Mouse (Mus musculus): ENCODE results near the gene Ythdc1.
"Not testable (repeated sequence)": the region's sequence is repeated elsewhere in the genome, so short reads cannot be mapped to it uniquely, and the experiment has no call there.

GRCm38 (mm10) chr5:86841261-86841660 is 37.2 kb downstream of the Ythdc1 start:
- not testable (repeated sequence) for TF ChIP-seq MYOD1 (IDR thresholded peaks at IDR 0.05; ENCODE audit: control insufficient read depth, insufficient read length, low read depth); CTCF (IDR thresholded peaks at IDR 0.05; ENCODE audit: control insufficient read depth, insufficient read depth, insufficient read length); MYOG (IDR thresholded peaks at IDR 0.05; ENCODE audit: control insufficient read depth, extremely low read depth, insufficient read length); MAX (IDR thresholded peaks at IDR 0.05); CEBPB (IDR thresholded peaks at IDR 0.05; ENCODE audit: low read depth); USF1 (IDR thresholded peaks at IDR 0.05; ENCODE audit: low read depth); FOSL1 (IDR thresholded peaks at IDR 0.05; ENCODE audit: insufficient read depth, low read length, poor library complexity, severe bottlenecking)
